24 mouse cellular contexts compared by ENCODE assay signal in genomic region chr16:45811788-45812187, GRCm38 (mm10).
"Had no signal": no experiment of that assay in that cellular context is flagged by ENCODE, and none has a peak within 500 bp of the region (broad histone marks: within the 10 kb centered on the region; RNA-seq: fewer than 3 reads in every experiment).

No protein-coding gene starts in this region.

- H3K27ac ChIP-seq: hindbrain, embryonic 10.5 days; hindbrain, embryonic 12.5 days; hindbrain, embryonic 14.5 days; layer of hippocampus, adult 2 months; limb, embryonic 13.5 days; liver, embryonic 12.5 days; liver, embryonic 14.5 days had no signal

- H3K9me3 ChIP-seq: hindbrain, embryonic 10.5 days; hindbrain, embryonic 12.5 days; intestine, embryonic 15.5 days; limb, embryonic 13.5 days; limb, embryonic 15.5 days; liver, embryonic 12.5 days had no signal

- H3K4me3 ChIP-seq: heart, adult 2 months; hindbrain, embryonic 10.5 days; hindbrain, embryonic 12.5 days; intestine, embryonic 15.5 days; layer of hippocampus, adult 2 months; limb, embryonic 13.5 days; limb, embryonic 15.5 days; liver, embryonic 12.5 days had no signal

- H3K4me1 ChIP-seq: hindbrain, embryonic 10.5 days had no signal

- H3K4me2 ChIP-seq: hindbrain, embryonic 12.5 days; hindbrain, embryonic 14.5 days; intestine, embryonic 15.5 days; limb, embryonic 13.5 days; limb, embryonic 15.5 days; liver, embryonic 12.5 days had no signal

- H3K27me3 ChIP-seq: hindbrain, embryonic 12.5 days; intestine, embryonic 15.5 days; limb, embryonic 13.5 days; limb, embryonic 15.5 days; liver, embryonic 12.5 days had no signal

- DNase-seq: gastrocnemius, postnatal 14 days; gastrocnemius, postnatal 36 days; heart, adult 11 months; heart, adult 2 months; heart, postnatal 10 days; heart, postnatal 4 days; kidney, adult 18-20 months; kidney, adult 8-10 months; kidney, postnatal 10 days; kidney, postnatal 25 days; kidney, postnatal 4 days; left cerebral cortex, postnatal 4 days had no signal

- ATAC-seq: hindbrain, embryonic 16.5 days; inflammation-experienced regulatory T-cells, adult 6 months; intestine, embryonic 15.5 days; intestine, postnatal 0 days; liver, embryonic 12.5 days had no signal

- H3K9ac ChIP-seq: hindbrain, embryonic 12.5 days; hindbrain, embryonic 14.5 days; intestine, embryonic 15.5 days; limb, embryonic 13.5 days; limb, embryonic 15.5 days; liver, embryonic 12.5 days; liver, embryonic 14.5 days had no signal
